Mouse (Mus musculus) G1E-ER4 (cell line): ENCODE measurements around the gene Josd1. TPM values are rescaled to one million over a fixed set of nuclear protein-coding genes. Genes with fewer than 3 reads are reported as not detected.

ENCODE experiments used
- GATA1 ChIP-seq: IDR thresholded peaks from one replicate; pipeline ENCODE4 v1.8.0; 2012; ENCODE audit warnings: low read length, inconsistent platforms
- polyA plus RNA-seq: library from polyadenylated mRNA; stranded (reverse); fragments of >175 nt; gene quantifications from 2 replicates; pipeline ENCODE4 v1.2.3, GENCODE M21; 2012

Josd1 gene
- polyA plus RNA-seq, 1 experiment = 38.9 TPM

GRCm38 (mm10) chr15:79697011-79697410 is 9.3 kb upstream of the Josd1 start:
- TF ChIP-seq GATA1 = no peak

GRCm38 (mm10) chr15:79696508-79696907 is 8.8 kb upstream of the Josd1 start:
- no peak for TF ChIP-seq GATA1

GRCm38 (mm10) chr15:79695516-79695915 is 7.8 kb upstream of the Josd1 start:
- peak; percentile 79 for TF ChIP-seq GATA1

- peak; percentile 27 for TF ChIP-seq GATA1
These were observed 6.8 kb upstream of the Josd1 start for GRCm38 (mm10) chr15:79694512-79694911.

GRCm38 (mm10) chr15:79693740-79694139 is 6.0 kb upstream of the Josd1 start:
- TF ChIP-seq GATA1 = no peak

GRCm38 (mm10) chr15:79692334-79692733 is 4.6 kb upstream of the Josd1 start:
- no peak for TF ChIP-seq GATA1

GRCm38 (mm10) chr15:79691023-79691508 is 3.3 kb upstream of the Josd1 start:
- no peak for TF ChIP-seq GATA1

GRCm38 (mm10) chr15:79690426-79691022 is 2.8 kb upstream of the Josd1 start, which contains the start of gene Gtpbp1:
Gene Gtpbp1 (plus strand): TSS chr15:79690845.
- TF ChIP-seq GATA1 = no peak

GRCm38 (mm10) chr15:79689662-79690425 is 2.1 kb upstream of the Josd1 start:
- TF ChIP-seq GATA1 = no peak

- TF ChIP-seq GATA1 = no peak
These were observed 693 bp upstream of the Josd1 start for GRCm38 (mm10) chr15:79688268-79688956.

- TF ChIP-seq GATA1 = no peak
These were observed 544 bp downstream of the Josd1 start for GRCm38 (mm10) chr15:79687175-79687574.

GRCm38 (mm10) chr15:79686046-79686869 is 1.5 kb downstream of the Josd1 start:
- no peak for TF ChIP-seq GATA1

GRCm38 (mm10) chr15:79685141-79685641 is 2.5 kb downstream of the Josd1 start:
- no peak for TF ChIP-seq GATA1

- TF ChIP-seq GATA1 = no peak
These were observed 3.1 kb downstream of the Josd1 start for GRCm38 (mm10) chr15:79684616-79685015.
